Mouse (Mus musculus): ENCODE results near the gene Bcat2.
"Not testable (repeated sequence)": the region's sequence is repeated elsewhere in the genome, so short reads cannot be mapped to it uniquely, and the experiment has no call there.

Bcat2 gene

GRCm38 (mm10) chr7:45570103-45570741, at the start of gene Bcat2:
TSS of gene Bcat2 (plus strand) at chr7:45570153.
- DNase-seq: peak; percentile 83 to 89

GRCm38 (mm10) chr7:45520605-45521004, 49.3 kb upstream of the Bcat2 start:
- no peak for DNase-seq

GRCm38 (mm10) chr7:45521728-45522184, 48.2 kb upstream of the Bcat2 start:
- peak; percentile 90 to 92 for DNase-seq

- DNase-seq: no peak
Observed at GRCm38 (mm10) chr7:45522194-45522752, 47.7 kb upstream of the Bcat2 start.

GRCm38 (mm10) chr7:45522957-45523676, 46.8 kb upstream of the Bcat2 start:
- no peak for DNase-seq

GRCm38 (mm10) chr7:45523678-45524170, 46.2 kb upstream of the Bcat2 start:
- DNase-seq: no peak

GRCm38 (mm10) chr7:45524841-45525621, 44.9 kb upstream of the Bcat2 start:
- peak; percentile 38 to 41 for DNase-seq

GRCm38 (mm10) chr7:45525809-45526473, 44.0 kb upstream of the Bcat2 start, which contains the start of the genes Ppp1r15a and Plekha4:
TSS of gene Ppp1r15a (minus strand) at chr7:45526268.
TSS of gene Plekha4 (plus strand) at chr7:45526330.
- DNase-seq: peak; percentile 97 to 98

GRCm38 (mm10) chr7:45526474-45527120, 43.4 kb upstream of the Bcat2 start:
- peak in 1 of 2 experiments; percentile 51 for DNase-seq

GRCm38 (mm10) chr7:45527169-45527568, 42.8 kb upstream of the Bcat2 start:
- DNase-seq: not testable (repeated sequence)

GRCm38 (mm10) chr7:45529461-45529860, 40.5 kb upstream of the Bcat2 start:
- no peak for DNase-seq

GRCm38 (mm10) chr7:45530643-45531042, 39.3 kb upstream of the Bcat2 start:
- DNase-seq: no peak

- DNase-seq: no peak
Observed at GRCm38 (mm10) chr7:45535676-45536075, 34.3 kb upstream of the Bcat2 start.

- no peak for DNase-seq
Observed at GRCm38 (mm10) chr7:45537602-45538001, 32.4 kb upstream of the Bcat2 start.

GRCm38 (mm10) chr7:45538163-45539041, 31.6 kb upstream of the Bcat2 start:
- DNase-seq: peak; percentile 74 to 80

- no peak for DNase-seq
Observed at GRCm38 (mm10) chr7:45539095-45539494, 30.9 kb upstream of the Bcat2 start.

- DNase-seq: no peak
Observed at GRCm38 (mm10) chr7:45540213-45540612, 29.7 kb upstream of the Bcat2 start.

- DNase-seq: no peak
Observed at GRCm38 (mm10) chr7:45544525-45544924, 25.4 kb upstream of the Bcat2 start.

- no peak for DNase-seq
Observed at GRCm38 (mm10) chr7:45549641-45550436, 20.1 kb upstream of the Bcat2 start.
